Mouse (Mus musculus) myocyte (in vitro differentiated cells): ENCODE data around the gene Bfsp2. TPM values are rescaled to one million over a fixed set of nuclear protein-coding genes. Genes with fewer than 3 reads are reported as not detected.

ENCODE experiments used
- H3K27me3 ChIP-seq: one replicate; pipeline ENCODE4 v1.6.1; 2011; ENCODE audit not compliant: control insufficient read depth, insufficient read depth, insufficient read length
- H3K36me3 ChIP-seq: one replicate; pipeline ENCODE4 v1.6.1; 2011; ENCODE audit not compliant: control insufficient read depth, insufficient read depth
- H3K4me2 ChIP-seq: one replicate; pipeline ENCODE4 v1.6.1; 2011; ENCODE audit warnings: low read depth, control low read depth
- H3K4me3 ChIP-seq: one replicate; pipeline ENCODE4 v1.5.1; 2011; ENCODE audit warnings: mild to moderate bottlenecking, control low read depth, moderate library complexity
- H3K79me2 ChIP-seq: one replicate; pipeline ENCODE4 v1.6.1; 2011; ENCODE audit not compliant: control insufficient read depth, insufficient read depth
- H3ac ChIP-seq: one replicate; pipeline ENCODE4 v1.6.1; 2011; ENCODE audit not compliant: control insufficient read depth, insufficient read length
- CEBPB ChIP-seq: IDR thresholded peaks from 2 replicates; pipeline ENCODE4 v1.6.1; 2011; ENCODE audit warnings: mild to moderate bottlenecking, moderate library complexity; ENCODE audit not compliant: poor library complexity, insufficient read depth, severe bottlenecking
- E2F4 ChIP-seq: IDR thresholded peaks from one replicate; pipeline ENCODE4 v1.6.1; 2011; ENCODE audit warnings: mild to moderate bottlenecking, control low read depth, moderate library complexity; ENCODE audit not compliant: insufficient read depth
- MAX ChIP-seq: IDR thresholded peaks from one replicate; pipeline ENCODE4 v1.6.1; 2011; ENCODE audit warnings: low read depth, mild to moderate bottlenecking, control low read depth
- MYOD1 ChIP-seq, 3 experiments: IDR thresholded peaks; one replicate each; pipeline ENCODE4 v1.6.1; 2011; ENCODE audit warnings: control low read depth in 2 of 3, low read depth in 2 of 3, mild to moderate bottlenecking in 2 of 3, moderate library complexity in 1 of 3; ENCODE audit not compliant: insufficient read length in 2 of 3, control insufficient read depth in 1 of 3
- MYOG ChIP-seq, 3 experiments: IDR thresholded peaks; one replicate each; pipeline ENCODE4 v1.6.1; 2011; ENCODE audit warnings: control low read depth in 2 of 3, low read depth in 2 of 3, mild to moderate bottlenecking in 2 of 3; ENCODE audit not compliant: insufficient read length in 2 of 3, control insufficient read depth in 1 of 3, insufficient read depth in 1 of 3
- POLR2A ChIP-seq: IDR thresholded peaks from one replicate; pipeline ENCODE4 v1.6.1; 2011; ENCODE audit warnings: low read depth, mild to moderate bottlenecking, control low read depth, moderate library complexity; ENCODE audit not compliant: insufficient read length
- POLR2AphosphoS2 ChIP-seq: IDR thresholded peaks from one replicate; pipeline ENCODE4 v1.6.1; 2011; ENCODE audit warnings: low read depth, control low read depth; ENCODE audit not compliant: insufficient read length
- REST ChIP-seq: IDR thresholded peaks from one replicate; pipeline ENCODE4 v1.6.1; 2011; ENCODE audit warnings: mild to moderate bottlenecking, control low read depth, moderate library complexity; ENCODE audit not compliant: insufficient read depth, insufficient read length
- SRF ChIP-seq: IDR thresholded peaks from one replicate; pipeline ENCODE4 v1.6.1; 2011; ENCODE audit warnings: low read depth; ENCODE audit not compliant: control insufficient read depth, insufficient read length
- TCF12 ChIP-seq: IDR thresholded peaks from one replicate; pipeline ENCODE4 v1.6.1; 2011; ENCODE audit warnings: mild to moderate bottlenecking, control low read depth; ENCODE audit not compliant: poor library complexity, insufficient read depth, severe bottlenecking
- TCF3 ChIP-seq: IDR thresholded peaks from one replicate; pipeline ENCODE4 v1.6.1; 2011; ENCODE audit warnings: low read depth, control low read depth; ENCODE audit not compliant: insufficient read length
- USF1 ChIP-seq: IDR thresholded peaks from one replicate; pipeline ENCODE4 v1.6.1; 2011; ENCODE audit warnings: low read depth, mild to moderate bottlenecking, control low read depth, moderate library complexity
- polyA plus RNA-seq: library from polyadenylated mRNA; unstranded; fragments of >200 nt; fragmentation: generic; extraction: Trizol; gene quantifications from one replicate; pipeline ENCODE4 v1.2.1, GENCODE M21; 2012; ENCODE audit warnings: missing spikeins

Bfsp2 gene
- polyA plus RNA-seq, 1 experiment, result 0.25 TPM

DNA sequence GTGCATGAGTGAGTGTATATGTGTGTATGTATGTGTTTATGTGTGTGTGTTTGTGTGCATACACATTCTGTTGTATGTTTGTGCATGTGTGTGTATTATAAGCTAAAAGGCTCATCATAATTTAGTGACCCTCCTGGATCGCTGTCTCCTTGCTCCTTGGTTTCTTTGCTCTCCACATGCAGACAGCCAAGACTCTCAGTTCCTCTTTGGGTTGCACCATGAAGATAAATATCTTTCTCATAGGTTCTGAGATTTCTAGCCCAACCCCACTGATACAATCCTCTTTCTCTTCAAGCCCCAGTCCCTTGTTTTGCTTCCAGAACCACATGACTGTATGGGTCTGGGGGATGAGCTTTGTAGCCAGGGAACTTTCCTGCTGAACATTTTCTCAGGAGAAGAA lies 20.9 kb downstream of the Bfsp2 start:
- Histone ChIP-seq H3K36me3 (no peaks in the 10 kb centered on the region), H3K4me3 (no peak overlapping the region), H3K27me3 (peaks cover 12% of the 10 kb centered on the region), H3ac (no peak overlapping the region), H3K4me2 (no peak overlapping the region), H3K79me2 (no peaks in the 10 kb centered on the region)
- no peak for TF ChIP-seq TCF12
- no peak for TF ChIP-seq E2F4
- TF ChIP-seq SRF, result no peak
- no peak for TF ChIP-seq MYOD1 (IDR thresholded peaks at IDR 0.05; ENCODE audit: control insufficient read depth in 1 of 3, insufficient read length in 2 of 3, low read depth in 2 of 3)
- TF ChIP-seq POLR2A, result no peak
- no peak for TF ChIP-seq TCF3
- TF ChIP-seq CEBPB, result no peak
- no peak for TF ChIP-seq MAX
- TF ChIP-seq MYOG (IDR thresholded peaks at IDR 0.05; ENCODE audit: control insufficient read depth in 1 of 3, insufficient read depth in 1 of 3, insufficient read length in 2 of 3, low read depth in 2 of 3), result no peak
- no peak for TF ChIP-seq REST
- TF ChIP-seq USF1, result no peak
- no peak for TF ChIP-seq POLR2AphosphoS2

DNA sequence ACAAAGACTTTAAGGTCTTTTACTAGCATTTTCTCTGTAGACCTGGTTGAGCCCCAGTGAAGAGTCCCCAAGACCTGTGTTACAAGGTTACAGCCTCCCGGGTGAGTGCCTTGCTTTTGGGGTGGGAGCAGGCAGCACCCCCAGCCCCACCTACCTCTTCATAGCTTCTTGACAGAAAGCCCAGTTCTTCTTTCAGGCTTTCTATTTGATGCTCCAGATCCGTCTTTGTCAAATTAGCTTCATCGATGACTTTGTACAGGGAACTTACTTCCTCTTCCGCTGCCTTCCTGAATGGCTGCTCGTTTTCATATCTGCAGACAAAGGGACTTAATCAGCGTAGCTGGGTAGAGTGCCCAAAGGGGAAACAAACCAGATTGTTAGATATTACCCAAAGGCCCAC lies 30.6 kb downstream of the Bfsp2 start:
- no peak overlapping the region for H3ac ChIP-seq
- H3K4me2 ChIP-seq, result no peak overlapping the region
- no peak for TF ChIP-seq E2F4
- no peak for TF ChIP-seq POLR2A
- TF ChIP-seq USF1, result no peak
- no peak for TF ChIP-seq MYOG (IDR thresholded peaks at IDR 0.05; ENCODE audit: control insufficient read depth in 1 of 3, insufficient read depth in 1 of 3, insufficient read length in 2 of 3, low read depth in 2 of 3)
- no peak for TF ChIP-seq TCF12
- TF ChIP-seq CEBPB, result no peak
- TF ChIP-seq POLR2AphosphoS2, result no peak
- no peak for TF ChIP-seq MAX
- no peak for TF ChIP-seq MYOD1 (IDR thresholded peaks at IDR 0.05; ENCODE audit: control insufficient read depth in 1 of 3, insufficient read length in 2 of 3, low read depth in 2 of 3)
- TF ChIP-seq SRF, result no peak
- no peak for TF ChIP-seq REST
- no peak for TF ChIP-seq TCF3
- H3K27me3 ChIP-seq, result no peaks in the 10 kb centered on the region
- H3K4me3 ChIP-seq, result no peak overlapping the region
- no peaks in the 10 kb centered on the region for H3K79me2 ChIP-seq
- H3K36me3 ChIP-seq, result no peaks in the 10 kb centered on the region

DNA sequence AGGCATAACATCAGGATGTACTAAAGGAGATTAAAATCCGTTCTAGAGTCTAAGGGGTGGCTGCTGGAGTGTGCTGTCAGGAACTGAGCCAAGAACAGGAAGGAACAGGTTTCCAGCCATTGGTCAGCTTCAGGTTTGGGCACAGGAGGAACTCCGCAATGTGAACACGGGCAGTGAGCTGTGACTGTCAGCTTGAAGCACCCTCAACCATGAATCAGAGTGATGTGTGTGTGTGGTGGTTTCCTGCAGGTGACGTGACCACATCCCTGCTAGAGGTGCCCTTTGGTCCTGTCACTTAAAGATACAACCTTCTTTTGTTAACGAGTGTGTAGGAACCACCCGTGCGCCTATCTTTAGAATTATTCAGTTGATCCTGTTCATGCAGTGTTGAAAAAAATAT lies 31.1 kb downstream of the Bfsp2 start:
- H3K27me3 ChIP-seq, result no peaks in the 10 kb centered on the region
- no peaks in the 10 kb centered on the region for H3K36me3 ChIP-seq
- no peak overlapping the region for H3K4me3 ChIP-seq
- no peak overlapping the region for H3K4me2 ChIP-seq
- TF ChIP-seq MAX (no peak), POLR2AphosphoS2 (no peak), TCF3 (no peak), TCF12 (no peak), REST (no peak), USF1 (no peak), MYOG (IDR thresholded peaks at IDR 0.05; ENCODE audit: control insufficient read depth in 1 of 3, insufficient read depth in 1 of 3, insufficient read length in 2 of 3, low read depth in 2 of 3) (no peak), MYOD1 (IDR thresholded peaks at IDR 0.05; ENCODE audit: control insufficient read depth in 1 of 3, insufficient read length in 2 of 3, low read depth in 2 of 3) (no peak), E2F4 (no peak)
- H3ac ChIP-seq, result no peak overlapping the region
- H3K79me2 ChIP-seq, result no peaks in the 10 kb centered on the region

DNA sequence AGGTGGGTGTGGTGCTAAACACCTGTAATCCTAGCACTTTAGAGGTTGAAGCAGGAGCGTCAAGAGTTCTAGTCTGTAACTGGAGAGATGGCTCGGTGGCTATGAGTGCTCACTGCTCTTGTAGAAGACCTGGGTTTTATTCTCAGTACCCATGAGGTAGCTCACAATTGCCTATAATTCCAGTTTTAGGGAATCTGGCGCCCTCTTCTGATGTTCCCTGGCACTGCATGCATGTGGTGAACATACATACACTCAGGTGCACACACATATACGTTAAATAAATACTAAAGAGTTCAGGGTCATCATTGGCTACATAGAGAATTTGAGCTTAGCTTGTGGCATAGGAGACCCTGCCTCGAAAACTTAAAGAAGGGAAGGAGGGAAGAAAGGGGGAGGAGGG lies 35.6 kb downstream of the Bfsp2 start:
- Histone ChIP-seq H3K27me3 (no peaks in the 10 kb centered on the region), H3K4me2 (no peak overlapping the region), H3K4me3 (no peak overlapping the region), H3K36me3 (no peaks in the 10 kb centered on the region), H3ac (no peak overlapping the region), H3K79me2 (no peaks in the 10 kb centered on the region)
- no peak for TF ChIP-seq REST
- no peak for TF ChIP-seq TCF12
- no peak for TF ChIP-seq POLR2AphosphoS2
- TF ChIP-seq TCF3, result no peak

DNA sequence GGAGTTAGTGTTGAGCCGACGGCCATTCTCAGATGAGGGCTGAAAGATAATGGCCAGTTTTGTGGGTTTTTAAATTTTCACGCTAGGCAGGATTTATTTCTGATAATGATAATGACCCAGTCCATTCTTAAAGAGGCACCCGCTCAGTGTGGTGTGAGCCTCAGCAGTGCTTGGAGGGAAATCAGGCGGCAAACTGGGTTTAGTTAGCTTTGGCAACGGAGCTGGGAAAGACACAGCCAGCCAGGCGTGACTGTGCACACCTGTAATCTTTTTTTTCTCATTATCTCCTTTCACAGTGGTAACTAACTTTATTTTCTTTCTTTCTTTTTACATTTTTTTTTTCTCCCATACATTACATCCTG lies 36.4 kb downstream of the Bfsp2 start:
- no peak overlapping the region for H3K4me2 ChIP-seq
- no peaks in the 10 kb centered on the region for H3K36me3 ChIP-seq
- no peaks in the 10 kb centered on the region for H3K27me3 ChIP-seq
- H3K79me2 ChIP-seq, result no peaks in the 10 kb centered on the region
- no peak for TF ChIP-seq MYOD1 (IDR thresholded peaks at IDR 0.05; ENCODE audit: control insufficient read depth in 1 of 3, insufficient read length in 2 of 3, low read depth in 2 of 3)
- no peak for TF ChIP-seq TCF12
- TF ChIP-seq MYOG (IDR thresholded peaks at IDR 0.05; ENCODE audit: control insufficient read depth in 1 of 3, insufficient read depth in 1 of 3, insufficient read length in 2 of 3, low read depth in 2 of 3), result no peak
- TF ChIP-seq POLR2AphosphoS2, result no peak
- TF ChIP-seq CEBPB, result no peak
- TF ChIP-seq MAX, result no peak
- no peak for TF ChIP-seq USF1
- TF ChIP-seq POLR2A, result no peak
- no peak for TF ChIP-seq REST
- no peak overlapping the region for H3K4me3 ChIP-seq
- H3ac ChIP-seq, result no peak overlapping the region
